Mouse (Mus musculus): ENCODE data around the gene Gm9958. TPM values are rescaled to one million over a fixed set of nuclear protein-coding genes. Genes with fewer than 3 reads are reported as not detected.

Gene Gm9958
- total RNA-seq, 2 experiments from 2014 or later, result 2.2 to 3.4 TPM

GRCm38 (mm10) chr5:90405210-90405609, 38.2 kb downstream of the Gm9958 start:
- DNase-seq, result peak in 1 of 2 experiments; percentile 17

- DNase-seq, result peak in 1 of 2 experiments; percentile 9
Observed at GRCm38 (mm10) chr5:90414142-90414924, 47.3 kb downstream of the Gm9958 start.

GRCm38 (mm10) chr5:90414925-90415295, 47.9 kb downstream of the Gm9958 start:
- no peak for DNase-seq

Other genes with a start within 250 kb of the Gm9958 start
- 10 to 100 TPM; 21.7 to 58.9 TPM for gene Cox18, start 143.2 kb upstream of the Gm9958 start, total RNA-seq (2021)
- gene Ankrd17, start 627 bp upstream of the Gm9958 start, total RNA-seq (2021), result 10 to 100 TPM; 88.8 to 91.5 TPM
- gene Alb, start 93.7 kb downstream of the Gm9958 start, total RNA-seq (2021), result 10 to 100 TPM in 1 of 2 experiments, 1 to 10 TPM in 1; 4.4 to 24.0 TPM
- not detected for gene Afp, start 123.5 kb downstream of the Gm9958 start, total RNA-seq (2021)
- under 1 TPM in 1 of 2 experiments, not detected in 1; 0.40 TPM for gene Afm, start 151.7 kb downstream of the Gm9958 start, total RNA-seq (2021)
- not detected for gene 5830473C10Rik, start 193.9 kb downstream of the Gm9958 start, total RNA-seq (2021)